Mouse (Mus musculus) urinary bladder, postnatal 14 days (tissue): ENCODE data around the gene Dnajb11.
A peak's percentile ranks its signal among the peaks of the same experiment; 100 is the strongest.

Experiments used
- DNase-seq: peaks from one replicate; pipeline ENCODE4 v3.0.0; 2021; ENCODE audit warnings: low spot score

Dnajb11 gene

GRCm38 (mm10) chr16:22881487-22881886 is 23.8 kb downstream of the Dnajb11 start:
- DNase-seq = no peak

- DNase-seq = no peak
Measured at GRCm38 (mm10) chr16:22883441-22883840, 25.8 kb downstream of the Dnajb11 start.

- no peak for DNase-seq
Measured at GRCm38 (mm10) chr16:22885356-22885755, 27.7 kb downstream of the Dnajb11 start.

GRCm38 (mm10) chr16:22886726-22887125 is 29.1 kb downstream of the Dnajb11 start:
- no peak for DNase-seq

GRCm38 (mm10) chr16:22888835-22889234 is 31.2 kb downstream of the Dnajb11 start:
- DNase-seq = no peak

- no peak for DNase-seq
Measured at GRCm38 (mm10) chr16:22889716-22890115, 32.1 kb downstream of the Dnajb11 start.

GRCm38 (mm10) chr16:22890683-22891510 is 33.3 kb downstream of the Dnajb11 start, which contains the start of gene Ahsg:
TSS of gene Ahsg (plus strand) at chr16:22891277.
- DNase-seq = no peak

- DNase-seq = no peak
Measured at GRCm38 (mm10) chr16:22891733-22892154, 34.1 kb downstream of the Dnajb11 start.

- DNase-seq = no peak
Measured at GRCm38 (mm10) chr16:22894095-22894494, 36.5 kb downstream of the Dnajb11 start.

- DNase-seq = no peak
Measured at GRCm38 (mm10) chr16:22896618-22897017, 39.0 kb downstream of the Dnajb11 start.

- no peak for DNase-seq
Measured at GRCm38 (mm10) chr16:22899346-22899745, 41.7 kb downstream of the Dnajb11 start.

GRCm38 (mm10) chr16:22899866-22900570 is 42.4 kb downstream of the Dnajb11 start:
- DNase-seq = no peak

- DNase-seq = no peak
Measured at GRCm38 (mm10) chr16:22901326-22901725, 43.7 kb downstream of the Dnajb11 start.

GRCm38 (mm10) chr16:22909290-22909689 is 51.6 kb downstream of the Dnajb11 start:
- DNase-seq = no peak

- DNase-seq = no peak
Measured at GRCm38 (mm10) chr16:22911986-22912385, 54.3 kb downstream of the Dnajb11 start.

GRCm38 (mm10) chr16:22912886-22913285 is 55.2 kb downstream of the Dnajb11 start:
- DNase-seq = no peak

GRCm38 (mm10) chr16:22914276-22914675 is 56.6 kb downstream of the Dnajb11 start:
- no peak for DNase-seq

- no peak for DNase-seq
Measured at GRCm38 (mm10) chr16:22918034-22918433, 60.4 kb downstream of the Dnajb11 start, which contains the start of gene Fetub. TSS of gene Fetub (plus strand) at chr16:22918334.

GRCm38 (mm10) chr16:22918664-22919312 is 61.1 kb downstream of the Dnajb11 start:
- no peak for DNase-seq

- DNase-seq = peak; percentile 58
Measured at GRCm38 (mm10) chr16:22919971-22920854, 62.6 kb downstream of the Dnajb11 start.

- DNase-seq = no peak
Measured at GRCm38 (mm10) chr16:22921761-22922160, 64.1 kb downstream of the Dnajb11 start.

GRCm38 (mm10) chr16:22922433-22922832 is 64.8 kb downstream of the Dnajb11 start:
- no peak for DNase-seq
